Mouse (Mus musculus) hindbrain, postnatal 0 days (tissue): ENCODE data around the gene Lrrc9. TPM values are rescaled to one million over a fixed set of nuclear protein-coding genes. Genes with fewer than 3 reads are reported as not detected.

Experiments
- ATAC-seq: fragments of 200-750 bp; cut with Nextera tagmentation; 2 replicates; pipeline ENCODE4 v1.8.0; 2017; ENCODE audit warnings: mild to moderate bottlenecking, moderate TSS enrichment, moderate library complexity
- DNase-seq: peaks from one replicate; pipeline ENCODE4 v3.0.0-alpha.2; 2015; ENCODE audit warnings: low spot score
- H3K27ac ChIP-seq: fragments of 300-500 bp; sonication (generic); 2 replicates; pipeline ENCODE4 v1.5.1; 2014; ENCODE audit warnings: mild to moderate bottlenecking
- H3K27me3 ChIP-seq: fragments of 300-500 bp; sonication (generic); 2 replicates; pipeline ENCODE4 v1.6.1; 2014; ENCODE audit warnings: low read length, mixed read lengths; ENCODE audit not compliant: insufficient read depth
- H3K36me3 ChIP-seq: fragments of 300-500 bp; sonication (generic); 2 replicates; pipeline ENCODE4 v1.6.1; 2014; ENCODE audit warnings: low read length, mixed read lengths; ENCODE audit not compliant: insufficient read depth
- H3K4me1 ChIP-seq: fragments of 300-500 bp; sonication (generic); 2 replicates; pipeline ENCODE4 v1.6.1; 2014; ENCODE audit warnings: antibody characterized with exemption, low read length, mixed read lengths; ENCODE audit not compliant: insufficient read depth
- H3K4me2 ChIP-seq: fragments of 300-500 bp; sonication (generic); 2 replicates; pipeline ENCODE4 v1.6.1; 2014; ENCODE audit warnings: low read depth, mild to moderate bottlenecking, low read length, moderate library complexity, mixed read lengths
- H3K4me3 ChIP-seq: fragments of 300-500 bp; sonication (generic); 2 replicates; pipeline ENCODE4 v1.5.1; 2014; ENCODE audit warnings: low read length
- H3K9ac ChIP-seq: fragments of 300-500 bp; sonication (generic); replicated peaks from 2 replicates; pipeline ENCODE4 v1.6.1; 2014; ENCODE audit warnings: mild to moderate bottlenecking, low read length, moderate library complexity, mixed read lengths
- H3K9me3 ChIP-seq: fragments of 300-500 bp; sonication (generic); 2 replicates; pipeline ENCODE4 v1.6.1; 2016; ENCODE audit warnings: low read length, mixed read lengths
- CTCF ChIP-seq: IDR thresholded peaks from 2 replicates; pipeline ENCODE4 v1.5.1; 2016; ENCODE audit warnings: antibody characterized with exemption, control low read depth, low read depth
- WGBS: fragments of 180-500 bp; shearing (Covaris S2); extraction: QIAGEN DNeasy Blood & Tissue Kit; methylation state at CpG from one replicate; pipeline ENCODE4 v1.1.7; 2014; 5-methylcytosine and 5-hydroxymethylcytosine counted together
- polyA plus RNA-seq: library from polyadenylated mRNA; unstranded; fragments of >200 nt; fragmentation: Nextera tagmentation; extraction: Ambion mirVana; gene quantifications from 2 replicates; pipeline ENCODE4 v1.2.1, GENCODE M21; 2015
- total RNA-seq: library from RNA; depleted of rRNA; stranded (reverse); fragments of >200 nt; gene quantifications from 2 replicates; pipeline ENCODE4 v1.2.3, GENCODE M21; 2014

The Lrrc9 gene
- total and polyA plus RNA-seq, 2 experiments from 2014 or later: 2.9 to 3.1 TPM

- Histone ChIP-seq H3K27ac (peak within 1 kb of the TSS; percentile 88), H3K36me3 (no peaks in the 10 kb centered on the region), H3K4me1 (no peaks in the 10 kb centered on the region; the same call in 1 of the 2 replicates), H3K4me3 (peak within 1 kb of the TSS; percentile 91), H3K9me3 (no peaks in the 10 kb centered on the region), H3K27me3 (no peaks in the 10 kb centered on the region), H3K9ac (peak within 1 kb of the TSS; percentile 86), H3K4me2 (peak within 1 kb of the TSS; percentile 91)
- DNase-seq (no peak), ATAC-seq (no peak)
- TF ChIP-seq CTCF: no peak
- 31% methylated on average over 6 of the region's 6 CpGs for WGBS
Observed at GRCm38 (mm10) chr12:72408954-72409353, 32.7 kb upstream of the Lrrc9 start, which contains the start of gene Rtn1. Gene Rtn1, minus strand, starts transcription at chr12:72409054.

DNA sequence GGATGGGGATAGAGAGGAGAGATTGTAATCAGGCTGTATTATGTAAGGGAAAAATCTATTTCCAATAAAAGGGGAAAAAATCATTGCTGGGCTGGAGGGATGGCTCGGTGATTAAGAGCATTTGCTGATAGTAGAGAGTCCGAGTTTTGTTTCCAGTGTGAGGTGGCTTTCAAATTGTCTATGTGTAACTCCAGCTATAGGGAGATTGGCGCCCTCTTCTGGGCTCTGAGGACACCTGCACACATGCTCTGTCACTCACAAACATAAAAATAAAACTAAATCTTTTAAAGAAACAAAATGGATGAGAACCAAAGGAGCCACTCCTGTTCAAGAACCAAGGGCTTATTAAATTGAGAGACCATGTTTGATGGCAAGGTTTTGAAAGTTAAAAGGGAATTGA, 23.9 kb upstream of the Lrrc9 start:
- WGBS: 29% methylated on average over 3 of the region's 3 CpGs
- no peaks in the 10 kb centered on the region for H3K27me3 ChIP-seq
- ATAC-seq: no peak

GRCm38 (mm10) chr12:72422681-72423080, 19.0 kb upstream of the Lrrc9 start:
- no peak overlapping the region for H3K4me2 ChIP-seq
- no peaks in the 10 kb centered on the region for H3K9me3 ChIP-seq
- no peak overlapping the region for H3K9ac ChIP-seq
- no peak for DNase-seq
- no peak for ATAC-seq
- H3K36me3 ChIP-seq: no peaks in the 10 kb centered on the region
- H3K27me3 ChIP-seq: no peaks in the 10 kb centered on the region
- no peak overlapping the region for H3K4me3 ChIP-seq
- H3K4me1 ChIP-seq: no peaks in the 10 kb centered on the region
- no peak overlapping the region for H3K27ac ChIP-seq
- no peak for TF ChIP-seq CTCF
- WGBS: 65% methylated on average over 4 of the region's 4 CpGs

More for the DNA sequence above, 23.9 kb upstream of the Lrrc9 start:
- Histone ChIP-seq H3K27ac (no peak overlapping the region), H3K4me1 (no peaks in the 10 kb centered on the region), H3K4me3 (no peak overlapping the region), H3K9me3 (no peaks in the 10 kb centered on the region), H3K36me3 (no peaks in the 10 kb centered on the region), H3K9ac (no peak overlapping the region), H3K4me2 (no peak overlapping the region)
- DNase-seq: peak; percentile 69
- TF ChIP-seq CTCF: peak; percentile 69

DNA sequence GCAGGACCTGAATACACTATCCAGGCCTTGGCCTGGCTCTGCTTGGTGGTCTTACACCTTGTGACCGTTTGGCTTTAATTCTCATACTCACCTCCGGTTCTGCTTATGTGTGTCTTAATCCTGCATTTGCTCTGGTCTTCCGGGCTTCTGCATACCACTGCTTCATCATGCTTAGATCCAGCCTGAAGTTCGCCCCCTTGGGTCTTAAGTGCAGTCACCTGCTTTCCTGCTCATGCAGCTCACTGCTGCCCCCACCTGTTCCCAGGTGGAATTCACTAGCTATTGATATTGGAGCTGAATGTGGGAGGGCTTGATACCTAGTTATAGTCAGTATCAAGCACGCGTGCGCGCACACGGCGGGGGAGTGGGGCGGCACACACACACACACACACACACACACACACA, 13.9 kb upstream of the Lrrc9 start:
- peak; percentile 96 for TF ChIP-seq CTCF
- Histone ChIP-seq H3K27me3 (no peaks in the 10 kb centered on the region), H3K4me2 (peak overlapping the region; percentile 39), H3K36me3 (no peaks in the 10 kb centered on the region), H3K9ac (no peak overlapping the region), H3K27ac (no peak overlapping the region), H3K9me3 (no peaks in the 10 kb centered on the region), H3K4me3 (no peak overlapping the region), H3K4me1 (no peaks in the 10 kb centered on the region)
- WGBS: 20% methylated on average over 11 of the region's 11 CpGs
- peak; percentile 91 for DNase-seq
- ATAC-seq: peak; percentile 84

GRCm38 (mm10) chr12:72432209-72432608, 9.5 kb upstream of the Lrrc9 start:
- DNase-seq (peak; percentile 59), ATAC-seq (no peak)
- Histone ChIP-seq H3K9ac (no peak overlapping the region), H3K9me3 (no peaks in the 10 kb centered on the region), H3K4me2 (no peak overlapping the region), H3K4me1 (0 out of 2 replicates have a peak, but pooled peaks cover 3% of the 10 kb centered on the region), H3K36me3 (no peaks in the 10 kb centered on the region), H3K27me3 (no peaks in the 10 kb centered on the region), H3K4me3 (no peak overlapping the region), H3K27ac (no peak overlapping the region)
- 73% methylated on average over 4 of the region's 4 CpGs for WGBS
- TF ChIP-seq CTCF: peak; percentile 59

- Histone ChIP-seq H3K27ac (peak overlapping the region; percentile 41; the same call in 1 of the 2 replicates), H3K27me3 (no peaks in the 10 kb centered on the region), H3K4me2 (no peak overlapping the region), H3K36me3 (no peaks in the 10 kb centered on the region), H3K9ac (no peak overlapping the region), H3K9me3 (no peaks in the 10 kb centered on the region), H3K4me3 (no peak overlapping the region), H3K4me1 (0 out of 2 replicates have a peak, but pooled peaks cover 9% of the 10 kb centered on the region)
- 38% methylated on average over 9 of the region's 9 CpGs for WGBS
- peak; percentile 61; the same call in 1 of the 2 replicates for ATAC-seq
- TF ChIP-seq CTCF: no peak
- DNase-seq: peak; percentile 66
Observed at GRCm38 (mm10) chr12:72433241-72433865, 8.3 kb upstream of the Lrrc9 start.
